Mouse (Mus musculus) CH12.LX (cell line): ENCODE results near the gene Gm20388. TPM values are rescaled to one million over a fixed set of nuclear protein-coding genes. Genes with fewer than 3 reads are reported as not detected.

ENCODE experiments used
- DNase-seq: peaks from one replicate; pipeline ENCODE4 v3.0.0-alpha.2; 2013; ENCODE audit errors: extremely low read depth
- H3K27ac ChIP-seq: 2 replicates; pipeline ENCODE4 v1.5.1; 2012; ENCODE audit warnings: low read depth, mild to moderate bottlenecking, control low read depth, moderate library complexity; ENCODE audit not compliant: insufficient read depth
- H3K27me3 ChIP-seq: replicated peaks from 2 replicates; pipeline ENCODE3; 2012; ENCODE audit warnings: inconsistent platforms
- H3K36me3 ChIP-seq, 2 experiments: replicated peaks in 1 of 2; 2 replicates each; pipeline versions ENCODE3 to v1.6.1; 2012; ENCODE audit warnings: inconsistent platforms in 1 of 2, low read length in 1 of 2, mild to moderate bottlenecking in 1 of 2, mixed read lengths in 1 of 2, moderate library complexity in 1 of 2; ENCODE audit not compliant: control insufficient read depth in 1 of 2, insufficient read depth in 1 of 2
- H3K4me1 ChIP-seq, 2 experiments: 2 replicates each; pipeline ENCODE4 v1.6.1; 2012; ENCODE audit warnings: inconsistent platforms in 1 of 2, moderate library complexity in 1 of 2; ENCODE audit not compliant: insufficient read depth in 2 of 2, control insufficient read depth in 1 of 2
- H3K4me2 ChIP-seq: 2 replicates; pipeline ENCODE4 v1.6.1; 2012; ENCODE audit warnings: low read depth, mild to moderate bottlenecking, control low read depth; ENCODE audit not compliant: poor library complexity, insufficient read depth, severe bottlenecking
- H3K4me3 ChIP-seq, 3 experiments: fragments of 150-350 bp in 1 of 3; sonication (generic) in 1 of 3; replicated peaks in 1 of 3; 2 replicates each; pipeline versions ENCODE3 to v1.5.1; 2011 to 2012; ENCODE audit warnings: low read depth in 2 of 3, low read length in 2 of 3, mild to moderate bottlenecking in 2 of 3, moderate library complexity in 2 of 3, control low read depth in 1 of 3, improper control_type of control experiment in 1 of 3, inconsistent platforms in 1 of 3, mixed read lengths in 1 of 3; ENCODE audit not compliant: poor library complexity in 1 of 3
- H3K79me2 ChIP-seq: replicated peaks from 2 replicates; pipeline ENCODE4 v1.6.1; 2012; ENCODE audit warnings: mild to moderate bottlenecking, moderate library complexity; ENCODE audit not compliant: control insufficient read depth, poor library complexity, insufficient read depth, severe bottlenecking; ENCODE audit errors: extremely low read depth
- H3K9ac ChIP-seq: 2 replicates; pipeline ENCODE4 v1.6.1; 2012; ENCODE audit warnings: low read depth, mild to moderate bottlenecking, control low read depth, moderate library complexity; ENCODE audit not compliant: insufficient read depth
- H3K9me3 ChIP-seq: replicated peaks from 2 replicates; pipeline ENCODE3; 2012; ENCODE audit warnings: low read length, inconsistent platforms, mixed read lengths
- BHLHE40 ChIP-seq: IDR thresholded peaks from 2 replicates; pipeline ENCODE4 v1.6.1; 2011; ENCODE audit warnings: mild to moderate bottlenecking, low read depth, low read length, improper control_type of control experiment
- CHD2 ChIP-seq: IDR thresholded peaks from 2 replicates; pipeline ENCODE4 v1.6.1; 2011; ENCODE audit warnings: low read length, improper control_type of control experiment
- CTCF ChIP-seq, 2 experiments: IDR thresholded peaks in 1 of 2; conservative IDR thresholded peaks in 1 of 2; 2 replicates each; pipeline ENCODE4 v1.5.1; 2011 to 2012; ENCODE audit warnings: low read depth in 2 of 2, low read length in 2 of 2, improper control_type of control experiment in 1 of 2, inconsistent platforms in 1 of 2, mild to moderate bottlenecking in 1 of 2, moderate library complexity in 1 of 2
- E2F4 ChIP-seq: IDR thresholded peaks from 2 replicates; pipeline ENCODE4 v1.6.1; 2011; ENCODE audit warnings: low read depth, low read length, improper control_type of control experiment; ENCODE audit not compliant: insufficient replicate concordance
- ELF1 ChIP-seq: IDR thresholded peaks from 2 replicates; pipeline ENCODE4 v1.6.1; 2014; ENCODE audit warnings: low read depth, mild to moderate bottlenecking, inconsistent platforms, low read length, improper control_type of control experiment
- EP300 ChIP-seq: IDR thresholded peaks from 2 replicates; pipeline ENCODE4 v1.6.1; 2011; ENCODE audit warnings: low read length, improper control_type of control experiment
- GABPA ChIP-seq: IDR thresholded peaks from 2 replicates; pipeline ENCODE4 v1.6.1; 2012; ENCODE audit warnings: low read depth, low read length, improper control_type of control experiment, inconsistent platforms; ENCODE audit not compliant: insufficient replicate concordance
- HCFC1 ChIP-seq: IDR thresholded peaks from 2 replicates; pipeline ENCODE4 v1.6.1; 2012; ENCODE audit warnings: low read depth, mild to moderate bottlenecking, inconsistent platforms, low read length, improper control_type of control experiment
- JUN ChIP-seq: IDR thresholded peaks from 2 replicates; pipeline ENCODE4 v1.6.1; 2011; ENCODE audit warnings: low read depth, mild to moderate bottlenecking, low read length, improper control_type of control experiment, moderate library complexity; ENCODE audit not compliant: insufficient read depth
- JUND ChIP-seq: conservative IDR thresholded peaks from 2 replicates; pipeline ENCODE4 v1.6.1; 2011; ENCODE audit warnings: low read depth, low read length, improper control_type of control experiment
- KAT2A ChIP-seq: IDR thresholded peaks from 2 replicates; pipeline ENCODE4 v1.6.1; 2012; ENCODE audit warnings: low read length, improper control_type of control experiment, inconsistent platforms; ENCODE audit not compliant: insufficient replicate concordance
- MAX ChIP-seq: IDR thresholded peaks from 2 replicates; pipeline ENCODE4 v1.6.1; 2011; ENCODE audit warnings: low read length, improper control_type of control experiment
- MAZ ChIP-seq: IDR thresholded peaks from 2 replicates; pipeline ENCODE4 v1.6.1; 2012; ENCODE audit warnings: low read depth, mild to moderate bottlenecking, inconsistent platforms, low read length, improper control_type of control experiment, moderate library complexity
- MXI1 ChIP-seq: IDR thresholded peaks from 2 replicates; pipeline ENCODE4 v1.6.1; 2011; ENCODE audit warnings: mild to moderate bottlenecking, low read depth, low read length, improper control_type of control experiment
- MYC ChIP-seq: IDR thresholded peaks from 2 replicates; pipeline ENCODE4 v1.6.1; 2011; ENCODE audit warnings: low read depth, mild to moderate bottlenecking, improper control_type of control experiment, low read length
- PAX5 ChIP-seq: IDR thresholded peaks from 2 replicates; pipeline ENCODE4 v1.6.1; 2012; ENCODE audit warnings: low read length, inconsistent platforms, mixed read lengths
- POLR2AphosphoS2 ChIP-seq: IDR thresholded peaks from 2 replicates; pipeline ENCODE4 v1.6.1; 2011; ENCODE audit warnings: low read depth, low read length, improper control_type of control experiment
- RAD21 ChIP-seq: IDR thresholded peaks from 2 replicates; pipeline ENCODE4 v1.6.1; 2011; ENCODE audit warnings: low read depth, mild to moderate bottlenecking, low read length, improper control_type of control experiment, moderate library complexity
- SMC3 ChIP-seq: IDR thresholded peaks from 2 replicates; pipeline ENCODE4 v1.6.1; 2011; ENCODE audit warnings: low read depth, low read length, improper control_type of control experiment
- TBP ChIP-seq: conservative IDR thresholded peaks from 2 replicates; pipeline ENCODE4 v1.6.1; 2011; ENCODE audit warnings: low read depth, low read length, improper control_type of control experiment
- TCF12 ChIP-seq: IDR thresholded peaks from 2 replicates; pipeline ENCODE4 v1.6.1; 2014; ENCODE audit warnings: low read depth, mild to moderate bottlenecking, inconsistent platforms, low read length, improper control_type of control experiment
- UBTF ChIP-seq: IDR thresholded peaks from 2 replicates; pipeline ENCODE4 v1.6.1; 2012; ENCODE audit warnings: low read depth, mild to moderate bottlenecking, inconsistent platforms, low read length, improper control_type of control experiment, moderate library complexity
- USF2 ChIP-seq: conservative IDR thresholded peaks from 2 replicates; pipeline ENCODE4 v1.6.1; 2011; ENCODE audit warnings: low read depth, low read length, improper control_type of control experiment
- ZC3H11A ChIP-seq: IDR thresholded peaks from 2 replicates; pipeline ENCODE4 v1.6.1; 2012; ENCODE audit warnings: low read depth, mild to moderate bottlenecking, inconsistent platforms, low read length, improper control_type of control experiment
- ZKSCAN1 ChIP-seq: IDR thresholded peaks from 2 replicates; pipeline ENCODE4 v1.6.1; 2012; ENCODE audit warnings: low read depth, inconsistent platforms, low read length, improper control_type of control experiment, borderline replicate concordance
- ZMIZ1 ChIP-seq: IDR thresholded peaks from 2 replicates; pipeline ENCODE4 v1.6.1; 2012; ENCODE audit warnings: low read depth, mild to moderate bottlenecking, inconsistent platforms, low read length, improper control_type of control experiment
- dilution Hi-C: fragments of 300-500 bp; cut with MboI; formaldehyde crosslinking; loops from 2 replicates; pipeline ENCODE4 v1.14.3; 2020; ENCODE audit warnings: low sequenced_read_pairs; ENCODE audit not compliant: extremely low pct_unique_long_range_greater_than_20kb, extremely low pct_ligation_motif_present
- in situ Hi-C: fragments of 300-500 bp; cut with MboI; formaldehyde crosslinking; loops from 3 replicates; pipeline ENCODE4 v1.14.3; 2019; ENCODE audit warnings: low sequenced_read_pairs, low pct_ligation_motif_present, low pct_unique_long_range_greater_than_20kb, mixed read lengths
- polyA plus RNA-seq: library from polyadenylated mRNA; unstranded; fragments of >175 nt; gene quantifications from 2 replicates; pipeline ENCODE4 v1.2.1, GENCODE M21; 2012; ENCODE audit warnings: low read depth; ENCODE audit not compliant: insufficient read length
- total RNA-seq, 2 experiments: library from RNA; depleted of rRNA; stranded (reverse); fragments of 300-350 nt in 1 of 2; fragments of >200 nt in 1 of 2; gene quantifications; 2 replicates each; pipeline ENCODE4 v1.2.3; 2012 to 2014

Gene Gm20388
- total and polyA plus RNA-seq, 3 experiments, result 14.8 to 26.3 (median 22.2) TPM

DNA sequence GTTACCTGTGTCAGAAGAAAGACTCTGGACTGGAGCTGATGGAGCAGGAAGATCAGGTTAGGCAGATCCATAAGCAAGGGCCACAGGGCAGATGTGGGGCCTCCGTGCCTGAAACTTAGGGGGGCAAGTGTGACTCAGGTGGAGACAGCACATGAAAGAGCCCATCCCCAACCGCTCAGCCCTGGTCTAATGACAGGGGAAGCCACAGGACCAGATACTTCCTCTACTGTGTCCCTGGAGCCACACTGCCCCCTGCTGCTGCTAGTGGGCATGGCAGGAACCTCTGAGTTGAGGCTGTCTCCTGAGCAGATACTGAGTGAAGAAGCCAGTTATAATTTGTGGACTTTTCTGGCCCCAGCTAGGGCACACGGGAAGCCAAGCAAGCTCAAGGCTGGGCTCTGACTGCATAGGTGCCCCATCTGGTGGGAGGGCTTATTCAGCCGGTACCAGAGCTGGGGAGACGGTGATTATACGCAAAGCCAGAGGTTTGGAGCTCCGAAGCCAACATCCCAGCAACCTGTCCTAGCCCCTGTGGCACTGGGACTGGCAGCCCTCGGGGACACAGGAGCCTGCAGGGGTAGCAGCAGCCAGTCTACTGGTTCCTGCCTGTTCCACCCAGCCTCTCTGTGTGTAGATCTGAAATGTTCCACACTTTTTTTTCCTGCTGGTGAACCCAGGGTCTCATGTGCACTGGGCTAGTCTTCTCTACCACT lies 2919.9 kb downstream of the Gm20388 start (continued):
- TF ChIP-seq ZMIZ1 (no peak), BHLHE40 (peak; percentile 59; the same call in 1 of the 2 replicates), JUN (no peak), CTCF (conservative IDR thresholded peaks at IDR 0.05 in 1 of 2, IDR thresholded peaks at IDR 0.05 in 1 of 2; ENCODE audit: low read depth in 2 of 2, low read length in 2 of 2) (peak; percentile 91 to 97), ZKSCAN1 (no peak), POLR2AphosphoS2 (no peak), MAX (no peak)

- Histone ChIP-seq H3K4me3 (no peak overlapping the region), H3K9ac (no peak overlapping the region), H3K36me3 (no peaks in the 10 kb centered on the region), H3K79me2 (no peaks in the 10 kb centered on the region), H3K4me1 (peaks cover 3 to 20% of the 10 kb centered on the region in 2 experiments), H3K27ac (no peak overlapping the region), H3K27me3 (peaks cover under 1% of the 10 kb centered on the region), H3K4me2 (no peak overlapping the region), H3K9me3 (no peaks in the 10 kb centered on the region)
- TF ChIP-seq MXI1 (no peak), MAZ (no peak), E2F4 (no peak), CHD2 (no peak), GABPA (no peak), RAD21 (no peak), BHLHE40 (no peak), KAT2A (no peak), JUND (no peak), EP300 (no peak), UBTF (no peak), CTCF (conservative IDR thresholded peaks at IDR 0.05 in 1 of 2, IDR thresholded peaks at IDR 0.05 in 1 of 2; ENCODE audit: low read depth in 2 of 2, low read length in 2 of 2) (no peak), TCF12 (no peak)
- dilution Hi-C loops, result no loop called here
- in situ Hi-C loops, result loop anchor here (10.0 kb wide), 1 partner anchor 360 kb away; no protein-coding TSS in a partner anchor
- DNase-seq, result no peak
These were observed 2923.8 kb downstream of the Gm20388 start for GRCm38 (mm10) chr8:122834416-122834815.

GRCm38 (mm10) chr8:122834971-122835370 lies 2924.3 kb downstream of the Gm20388 start:
- H3K27ac ChIP-seq, result no peak overlapping the region
- H3K36me3 ChIP-seq, result no peaks in the 10 kb centered on the region
- no peaks in the 10 kb centered on the region for H3K9me3 ChIP-seq
- H3K79me2 ChIP-seq, result no peaks in the 10 kb centered on the region
- peak; percentile 84 for DNase-seq
- H3K9ac ChIP-seq, result no peak overlapping the region
- H3K4me1 ChIP-seq, result peaks cover 3 to 19% of the 10 kb centered on the region in 2 experiments
- H3K4me3 ChIP-seq, result no peak overlapping the region
- dilution Hi-C loops, result no loop called here
- TF ChIP-seq TBP, result peak; percentile 64
- peak; percentile 74 to 86 for TF ChIP-seq CTCF (conservative IDR thresholded peaks at IDR 0.05 in 1 of 2, IDR thresholded peaks at IDR 0.05 in 1 of 2; ENCODE audit: low read depth in 2 of 2, low read length in 2 of 2)
- TF ChIP-seq PAX5, result no peak
- TF ChIP-seq CHD2, result no peak
- no peak for TF ChIP-seq USF2
- TF ChIP-seq SMC3, result peak; percentile 70
- no peak for TF ChIP-seq GABPA
- no peak for TF ChIP-seq HCFC1
- TF ChIP-seq KAT2A, result no peak
- TF ChIP-seq BHLHE40, result peak; percentile 24; the same call in 1 of the 2 replicates
- peak; percentile 9; the same call in 1 of the 2 replicates for TF ChIP-seq ZC3H11A
- TF ChIP-seq ZMIZ1, result no peak
- TF ChIP-seq MYC, result 0 out of 2 replicates have a peak, but pooled peaks have one; percentile 59
- peak; percentile 85 for TF ChIP-seq RAD21
- no peak for TF ChIP-seq ELF1
- in situ Hi-C loops, result loop anchor here (10.0 kb wide), 1 partner anchor 360 kb away; no protein-coding TSS in a partner anchor
- H3K4me2 ChIP-seq, result no peak overlapping the region
- peaks cover 6% of the 10 kb centered on the region for H3K27me3 ChIP-seq
